Mouse (Mus musculus): Measurements from ENCODE around the gene Acadvl. TPM values are rescaled to one million over a fixed set of nuclear protein-coding genes. Genes with fewer than 3 reads are reported as not detected.

The Acadvl gene
- total and polyA plus RNA-seq, 3 experiments: 92.5 to 123 TPM; not detected in 1

DNA sequence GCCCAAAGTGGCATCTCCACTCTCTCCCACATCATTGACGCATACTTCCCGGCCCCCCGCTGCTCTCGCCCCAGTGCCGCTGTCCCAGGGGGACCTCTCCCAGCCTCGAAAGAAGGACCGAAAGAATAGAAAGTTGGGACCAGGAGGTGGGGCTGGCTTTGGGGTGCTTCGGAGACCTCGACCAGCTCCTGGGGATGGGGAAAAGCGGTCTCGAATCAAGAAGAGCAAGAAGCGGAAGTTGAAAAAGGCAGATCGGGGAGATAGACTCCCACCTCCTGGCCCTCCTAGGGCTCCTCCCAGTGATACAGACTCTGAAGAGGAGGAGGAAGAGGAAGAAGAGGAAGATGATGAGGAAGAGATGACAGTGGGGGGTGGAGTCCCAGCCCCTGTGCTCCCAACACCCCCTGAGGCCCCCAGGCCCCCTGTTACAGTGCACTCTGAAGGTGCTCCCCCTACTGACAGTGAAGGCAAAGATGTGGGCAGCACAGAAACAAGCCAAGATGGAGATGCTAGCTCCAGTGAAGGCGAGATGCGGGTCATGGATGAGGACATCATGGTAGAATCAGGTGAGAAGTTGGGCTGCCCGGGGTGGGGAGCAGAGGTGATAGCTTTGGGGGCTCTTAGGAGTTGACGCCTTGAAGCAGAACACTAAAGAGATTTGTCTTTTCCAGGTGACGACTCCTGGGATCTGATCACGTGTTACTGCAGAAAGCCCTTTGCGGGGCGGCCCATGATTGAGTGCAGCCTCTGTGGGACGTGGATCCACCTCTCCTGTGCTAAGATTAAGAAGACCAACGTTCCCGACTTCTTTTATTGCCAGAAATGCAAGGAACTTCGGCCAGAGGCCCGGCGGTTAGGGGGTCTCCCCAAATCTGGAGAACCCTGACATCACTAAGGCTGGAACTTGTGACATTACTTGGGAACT is 16.4 kb downstream of the Acadvl start (continued):
- TF ChIP-seq EP300 (IDR thresholded peaks at IDR 0.05; ENCODE audit: low read depth in 1 of 2, low read length in 2 of 2): peak; percentile 62 to 68; a peak in 3 of 4 replicates
- no peak for TF ChIP-seq TBP (IDR thresholded peaks at IDR 0.05; ENCODE audit: low read depth, low read length)
- TF ChIP-seq GATA1 (IDR thresholded peaks at IDR 0.05; ENCODE audit: low read depth, low read length): peak; percentile 85
- TF ChIP-seq JUND (IDR thresholded peaks at IDR 0.05; ENCODE audit: low read depth, low read length): no peak
- TF ChIP-seq POLR2AphosphoS2 (IDR thresholded peaks at IDR 0.05; ENCODE audit: low read length): no peak; the same call in 1 of the 2 replicates

DNA sequence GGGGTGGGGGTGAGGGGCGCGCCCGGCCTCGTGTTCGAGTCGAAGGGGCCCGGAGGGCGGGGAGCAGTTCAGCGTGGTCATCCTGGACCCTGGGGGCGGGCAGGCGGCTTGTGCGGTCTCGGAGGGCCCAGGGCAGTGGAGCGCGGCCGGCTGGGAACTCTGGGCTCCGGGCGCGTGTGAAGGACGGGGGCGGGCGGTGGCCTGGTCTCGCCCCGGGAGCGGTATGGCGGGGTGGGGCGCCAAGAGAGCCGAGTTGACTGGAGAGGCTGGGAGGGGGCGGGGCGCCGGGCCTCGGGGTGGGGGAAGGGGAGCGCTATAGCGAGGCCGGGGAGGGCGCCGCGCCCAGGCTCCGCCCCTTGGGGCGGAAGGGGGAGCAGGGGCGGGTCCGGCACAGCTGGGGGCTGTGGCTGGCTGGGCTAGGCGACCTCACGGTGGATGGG is 18.1 kb downstream of the Acadvl start:
- H3K9me3 ChIP-seq (replicated peaks; ENCODE audit: insufficient read depth, low read length): no peaks in the 10 kb centered on the region
- H3K27ac ChIP-seq (ENCODE audit: control insufficient read depth, low read depth, low read length): peak overlapping the region; percentile 88
- H3K9ac ChIP-seq (ENCODE audit: control insufficient read depth, low read depth, low read length, poor library complexity, severe bottlenecking): peak overlapping the region; percentile 99
- peaks cover 42% of the 10 kb centered on the region for H3K79me2 ChIP-seq (ENCODE audit: control insufficient read depth, insufficient read depth, low read length, poor library complexity)
- peaks cover 16 to 46% of the 10 kb centered on the region in 2 experiments for H3K4me1 ChIP-seq (ENCODE audit: control insufficient read depth in 1 of 2, insufficient read depth in 2 of 2, low read length in 2 of 2)
- H3K27me3 ChIP-seq (ENCODE audit: control insufficient read depth in 1 of 2, insufficient read depth in 2 of 2, low read length in 2 of 2): no peaks in the 10 kb centered on the region
- peak overlapping the region; percentile 66 to 98 for H3K4me3 ChIP-seq (ENCODE audit: control insufficient read depth in 1 of 2, insufficient read depth in 1 of 2, low read depth in 2 of 2, low read length in 2 of 2)
- H3K36me3 ChIP-seq (ENCODE audit: control insufficient read depth in 1 of 2, insufficient read depth in 2 of 2, low read length in 2 of 2): peaks cover 8 to 51% of the 10 kb centered on the region in 2 experiments
- peak; percentile 89 for DNase-seq (ENCODE audit: low read depth, low spot score)
- TF ChIP-seq ZMIZ1 (IDR thresholded peaks at IDR 0.05; ENCODE audit: low read depth, low read length) (0 out of 2 replicates have a peak, but pooled peaks have one; percentile 78), UBTF (IDR thresholded peaks at IDR 0.05; ENCODE audit: borderline replicate concordance, insufficient read depth, low read depth, low read length) (no peak), CTCF (IDR thresholded peaks at IDR 0.05 in 2 of 3, conservative IDR thresholded peaks at IDR 0.05 in 1 of 3; ENCODE audit: control insufficient read depth in 1 of 3, insufficient read depth in 1 of 3, low read depth in 2 of 3, low read length in 3 of 3, poor library complexity in 1 of 3, severe bottlenecking in 1 of 3) (no peak), CHD2 (IDR thresholded peaks at IDR 0.05; ENCODE audit: low read length) (peak; percentile 29; the same call in 1 of the 2 replicates), GATA1 (IDR thresholded peaks at IDR 0.05; ENCODE audit: low read depth, low read length) (no peak), RAD21 (IDR thresholded peaks at IDR 0.05; ENCODE audit: low read depth, low read length) (no peak), BHLHE40 (IDR thresholded peaks at IDR 0.05; ENCODE audit: borderline replicate concordance, low read depth, low read length) (0 out of 2 replicates have a peak, but pooled peaks have one; percentile 20), POLR2AphosphoS2 (IDR thresholded peaks at IDR 0.05; ENCODE audit: low read length) (0 out of 2 replicates have a peak, but pooled peaks have one; percentile 40), MAX (IDR thresholded peaks at IDR 0.05; ENCODE audit: low read length) (no peak), TBP (IDR thresholded peaks at IDR 0.05; ENCODE audit: low read depth, low read length) (no peak), MXI1 (IDR thresholded peaks at IDR 0.05; ENCODE audit: low read depth, low read length) (peak; percentile 71), POLR2AphosphoS5 (IDR thresholded peaks at IDR 0.05; ENCODE audit: borderline replicate concordance, low read depth, low read length) (no peak), MAFK (IDR thresholded peaks at IDR 0.05; ENCODE audit: borderline replicate concordance, low read depth, low read length) (no peak), JUND (IDR thresholded peaks at IDR 0.05; ENCODE audit: low read depth, low read length) (no peak), HCFC1 (IDR thresholded peaks at IDR 0.05; ENCODE audit: low read depth, low read length) (peak; percentile 33), TAL1 (IDR thresholded peaks at IDR 0.05; ENCODE audit: low read length) (no peak), GABPA (IDR thresholded peaks at IDR 0.05; ENCODE audit: low read depth, low read length) (no peak), TCF12 (IDR thresholded peaks at IDR 0.05; ENCODE audit: low read depth, low read length) (peak; percentile 37; the same call in 1 of the 2 replicates), MEF2A (IDR thresholded peaks at IDR 0.05; ENCODE audit: extremely low read depth, insufficient replicate concordance, low read depth, low read length, poor library complexity, severe bottlenecking) (no peak), RCOR1 (IDR thresholded peaks at IDR 0.05; ENCODE audit: low read depth, low read length) (no peak), E2F4 (IDR thresholded peaks at IDR 0.05; ENCODE audit: borderline replicate concordance, low read depth, low read length) (no peak), KAT2A (conservative IDR thresholded peaks at IDR 0.05; ENCODE audit: low read depth, low read length) (no peak), SIN3A (IDR thresholded peaks at IDR 0.05; ENCODE audit: low read length) (no peak), EP300 (IDR thresholded peaks at IDR 0.05; ENCODE audit: low read depth in 1 of 2, low read length in 2 of 2) (0 out of 4 replicates have a peak, but pooled peaks of 1 of the 2 experiments have one; percentile 13), ZKSCAN1 (IDR thresholded peaks at IDR 0.05; ENCODE audit: low read depth, low read length) (no peak), ETS1 (IDR thresholded peaks at IDR 0.05; ENCODE audit: low read depth, low read length) (no peak), USF1 (IDR thresholded peaks at IDR 0.05; ENCODE audit: low read depth, low read length) (no peak), MYB (IDR thresholded peaks at IDR 0.05; ENCODE audit: low read depth, low read length) (no peak), USF2 (IDR thresholded peaks at IDR 0.05; ENCODE audit: borderline replicate concordance in 1 of 2, insufficient read depth in 1 of 2, low read depth in 1 of 2, low read length in 2 of 2) (no peak), ZC3H11A (IDR thresholded peaks at IDR 0.05; ENCODE audit: low read depth, low read length) (no peak), SMC3 (IDR thresholded peaks at IDR 0.05; ENCODE audit: low read depth, low read length) (no peak)
